Mouse (Mus musculus) C2C12 (cell line): ENCODE results near the gene Nfix.

ENCODE experiments used
- CEBPB ChIP-seq: IDR thresholded peaks from one replicate; pipeline ENCODE4 v1.6.1; 2011; ENCODE audit warnings: low read depth, mild to moderate bottlenecking, control low read depth, moderate library complexity
- CTCF ChIP-seq: IDR thresholded peaks from one replicate; pipeline ENCODE4 v1.5.1; 2011; ENCODE audit not compliant: control insufficient read depth, insufficient read depth, insufficient read length
- FOSL1 ChIP-seq: IDR thresholded peaks from one replicate; pipeline ENCODE4 v1.8.0; 2011; ENCODE audit warnings: mild to moderate bottlenecking, low read length; ENCODE audit not compliant: poor library complexity, insufficient read depth, severe bottlenecking
- MAX ChIP-seq: IDR thresholded peaks from one replicate; pipeline ENCODE4 v1.6.1; 2011; ENCODE audit warnings: mild to moderate bottlenecking, control low read depth
- MYOD1 ChIP-seq: IDR thresholded peaks from one replicate; pipeline ENCODE4 v1.6.1; 2011; ENCODE audit warnings: low read depth; ENCODE audit not compliant: control insufficient read depth, insufficient read length
- MYOG ChIP-seq: IDR thresholded peaks from one replicate; pipeline ENCODE4 v1.6.1; 2011; ENCODE audit not compliant: control insufficient read depth, insufficient read length; ENCODE audit errors: extremely low read depth
- USF1 ChIP-seq: IDR thresholded peaks from one replicate; pipeline ENCODE4 v1.6.1; 2011; ENCODE audit warnings: low read depth, mild to moderate bottlenecking, control low read depth, moderate library complexity

DNA sequence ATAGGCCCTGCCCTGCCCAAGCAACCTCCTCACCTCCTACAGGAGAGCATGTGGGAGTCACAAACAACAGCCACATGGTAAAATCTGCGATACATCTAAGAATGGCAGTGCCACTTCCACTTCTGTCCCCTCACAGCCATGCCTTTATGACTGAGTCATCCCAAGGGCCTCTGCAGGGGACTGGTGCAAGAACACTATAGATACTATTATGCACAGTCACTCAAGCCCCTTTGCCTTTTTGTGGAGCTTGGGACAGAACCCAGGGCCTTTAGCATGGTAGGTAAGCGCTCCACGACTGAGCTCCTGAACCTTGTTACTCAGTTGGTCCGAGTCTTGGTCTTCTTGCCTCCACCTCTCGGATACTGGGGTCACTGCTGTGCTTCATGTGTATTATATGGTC, 122.8 kb downstream of the Nfix start:
- TF ChIP-seq CTCF (no peak), CEBPB (no peak), FOSL1 (no peak), USF1 (no peak), MYOD1 (no peak), MAX (no peak), MYOG (no peak)
